Mouse (Mus musculus) neural tube, embryonic 15.5 days (tissue): ENCODE results near the gene Aplnr. TPM values are rescaled to one million over a fixed set of nuclear protein-coding genes. Genes with fewer than 3 reads are reported as not detected.

Source experiments
- polyA plus RNA-seq: library from polyadenylated mRNA; unstranded; fragments of >200 nt; fragmentation: Nextera tagmentation; extraction: Ambion mirVana; gene quantifications from 2 replicates; pipeline ENCODE4 v1.2.1, GENCODE M21; 2015

Gene Aplnr
- polyA plus RNA-seq, 1 experiment from 2014 or later = 29.8 TPM

Other genes with a start within 250 kb of the Aplnr start
- 3.6 and 3.9 TPM in 2 replicates for gene Rtn4rl2, start 249.5 kb upstream of the Aplnr start, polyA plus RNA-seq
- gene Slc43a3, start 199.6 kb upstream of the Aplnr start, polyA plus RNA-seq = 5.7 and 15.2 TPM in 2 replicates
- 0.22 and 0.69 TPM in 2 replicates for gene Prg2, start 155.8 kb upstream of the Aplnr start, polyA plus RNA-seq
- not detected in 2 replicates for gene Prg3, start 148.0 kb upstream of the Aplnr start, polyA plus RNA-seq
- 146 and 191 TPM in 2 replicates for gene Ssrp1, start 99.0 kb upstream of the Aplnr start, polyA plus RNA-seq
- gene P2rx3, start 98.8 kb upstream of the Aplnr start, polyA plus RNA-seq = 19.5 and 21.6 TPM in 2 replicates
- gene Tnks1bp1, start 88.2 kb upstream of the Aplnr start, polyA plus RNA-seq = 19.7 and 24.3 TPM in 2 replicates
- 9.5 and 9.6 TPM in 2 replicates for gene Lrrc55, start 61.0 kb downstream of the Aplnr start, polyA plus RNA-seq
- not detected in 2 replicates for gene Olfr987, start 203.1 kb downstream of the Aplnr start, polyA plus RNA-seq
- gene Olfr988, start 227.0 kb downstream of the Aplnr start, polyA plus RNA-seq = not detected in 2 replicates